Mouse (Mus musculus): Measurements from ENCODE around the gene Gjc2. TPM values are rescaled to one million over a fixed set of nuclear protein-coding genes. Genes with fewer than 3 reads are reported as not detected.

Gjc2 gene
- total and polyA plus RNA-seq, 2 experiments from 2014 or later = 0.38 to 3.2 TPM

DNA sequence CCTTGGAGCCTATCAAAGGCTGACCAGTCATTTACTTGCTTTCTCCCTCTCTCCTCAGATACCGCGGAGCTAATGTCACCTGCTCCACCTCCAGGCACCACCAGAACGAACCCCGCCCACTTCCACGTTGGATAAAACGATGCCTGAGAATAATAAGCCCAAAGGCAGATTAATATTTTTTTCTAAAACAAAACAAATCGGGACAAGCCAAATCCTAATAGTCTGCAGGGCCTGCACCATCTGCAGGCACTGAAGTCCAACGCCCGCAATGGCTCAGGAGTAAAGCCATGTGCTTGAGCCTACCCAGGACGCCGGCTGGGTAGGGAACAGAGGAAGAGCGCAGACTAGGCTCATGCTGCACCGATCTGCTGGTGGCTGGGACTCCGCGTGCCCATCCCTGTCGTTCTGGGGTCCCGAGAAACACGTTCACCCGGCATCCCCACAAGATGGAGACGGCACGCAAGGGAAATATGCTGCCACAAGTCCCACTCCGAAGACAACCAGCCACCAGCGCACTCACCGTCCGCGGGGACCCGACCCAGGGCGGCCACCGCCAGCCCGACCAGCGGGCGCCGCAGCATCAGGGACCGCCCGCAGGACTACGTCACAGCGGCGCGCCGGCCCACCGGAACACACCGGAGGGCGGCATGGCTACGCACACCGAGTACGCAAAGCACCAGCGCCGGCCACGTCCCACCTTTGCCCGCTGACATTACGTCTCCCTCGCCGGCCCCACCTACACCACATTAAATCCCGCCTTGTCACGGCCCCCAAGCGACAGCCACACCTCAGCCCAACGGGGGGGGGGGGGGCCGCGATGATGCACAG, 8.4 kb upstream of the Gjc2 start:
- Histone ChIP-seq H3K27ac (peak overlapping the region; percentile 93), H3K4me1 (ENCODE audit: insufficient read depth, low read length) (peaks cover 4% of the 10 kb centered on the region; the same call in 1 of the 2 replicates), H3K4me2 (ENCODE audit: low read depth, low read length) (peak overlapping the region; percentile 76), H3K27me3 (ENCODE audit: insufficient read depth, low read length) (no peaks in the 10 kb centered on the region), H3K9me3 (ENCODE audit: low read length) (no peaks in the 10 kb centered on the region), H3K9ac (replicated peaks; ENCODE audit: low read length) (peak overlapping the region; percentile 69), H3K4me3 (ENCODE audit: low read length) (peak overlapping the region; percentile 74), H3K36me3 (ENCODE audit: insufficient read depth, low read length) (no peaks in the 10 kb centered on the region)
- DNase-seq (ENCODE audit: low spot score) = peak; percentile 94
- ATAC-seq = peak; percentile 95
- TF ChIP-seq CTCF (IDR thresholded peaks at IDR 0.05; ENCODE audit: low read depth) = 0 out of 2 replicates have a peak, but pooled peaks have one; percentile 8
- under 1% methylated on average over 51 of the region's 59 CpGs for WGBS

DNA sequence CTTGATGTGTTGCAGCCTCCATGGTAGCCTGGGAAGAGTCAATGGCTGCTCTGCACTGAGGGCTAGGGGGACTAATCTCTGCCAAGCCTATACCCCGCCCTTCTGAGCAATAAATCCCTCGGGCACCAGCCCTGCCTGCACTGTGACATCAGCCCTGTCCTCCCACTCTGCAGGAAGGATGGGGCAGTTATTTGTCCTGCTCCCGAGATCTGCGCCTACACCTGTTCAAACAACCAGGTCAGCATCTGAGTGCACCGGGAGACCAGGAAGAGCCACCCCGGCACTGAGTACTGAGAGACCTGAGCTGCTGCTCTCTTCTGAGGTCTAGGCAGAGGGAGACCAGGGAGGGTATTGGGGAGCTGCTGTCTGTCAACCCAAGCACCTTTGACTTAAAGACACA, 4.7 kb upstream of the Gjc2 start:
- Histone ChIP-seq H3K27ac (no peak overlapping the region), H3K9me3 (ENCODE audit: low read length) (no peaks in the 10 kb centered on the region), H3K4me2 (ENCODE audit: low read depth, low read length) (no peak overlapping the region), H3K36me3 (ENCODE audit: insufficient read depth, low read length) (peaks cover 22% of the 10 kb centered on the region), H3K27me3 (ENCODE audit: insufficient read depth, low read length) (no peaks in the 10 kb centered on the region), H3K4me1 (ENCODE audit: insufficient read depth, low read length) (peaks cover 4% of the 10 kb centered on the region; the same call in 1 of the 2 replicates), H3K9ac (replicated peaks; ENCODE audit: low read length) (no peak overlapping the region), H3K4me3 (ENCODE audit: low read length) (no peak overlapping the region)
- no peak for ATAC-seq
- WGBS = 86% methylated on average over 6 of the region's 6 CpGs
- TF ChIP-seq CTCF (IDR thresholded peaks at IDR 0.05; ENCODE audit: low read depth) = no peak
- no peak for DNase-seq (ENCODE audit: low spot score)

DNA sequence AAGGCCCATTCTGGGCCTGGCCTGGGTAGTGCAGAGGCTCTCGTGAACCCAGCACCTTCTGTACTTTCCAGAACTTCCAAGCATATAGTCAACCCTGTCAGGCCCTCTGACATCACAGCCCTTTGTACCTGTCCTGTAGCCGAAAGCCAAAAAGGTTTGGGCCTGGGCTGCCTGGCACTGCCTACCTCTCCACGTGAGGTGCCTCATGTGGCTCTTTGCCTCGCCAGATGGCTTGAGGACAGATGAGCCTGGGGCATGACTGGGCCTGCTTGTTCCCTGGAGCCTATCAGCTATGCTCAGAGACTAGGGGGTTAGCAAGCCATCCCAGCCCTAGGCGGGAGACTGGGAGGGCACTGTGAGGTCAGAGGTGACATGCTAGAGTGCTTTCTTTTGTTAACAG, 2.5 kb upstream of the Gjc2 start:
- no peak overlapping the region for H3K4me3 ChIP-seq (ENCODE audit: low read length)
- H3K36me3 ChIP-seq (ENCODE audit: insufficient read depth, low read length) = peaks cover 22% of the 10 kb centered on the region
- no peak overlapping the region for H3K9ac ChIP-seq (replicated peaks; ENCODE audit: low read length)
- TF ChIP-seq CTCF (IDR thresholded peaks at IDR 0.05; ENCODE audit: low read depth) = no peak
- 86% methylated on average over 5 of the region's 5 CpGs for WGBS
- no peak overlapping the region for H3K4me2 ChIP-seq (ENCODE audit: low read depth, low read length)
- no peak overlapping the region for H3K27ac ChIP-seq
- no peaks in the 10 kb centered on the region for H3K9me3 ChIP-seq (ENCODE audit: low read length)
- no peak for DNase-seq (ENCODE audit: low spot score)
- no peak for ATAC-seq
- peaks cover 4% of the 10 kb centered on the region; the same call in 1 of the 2 replicates for H3K4me1 ChIP-seq (ENCODE audit: insufficient read depth, low read length)
- no peaks in the 10 kb centered on the region for H3K27me3 ChIP-seq (ENCODE audit: insufficient read depth, low read length)

DNA sequence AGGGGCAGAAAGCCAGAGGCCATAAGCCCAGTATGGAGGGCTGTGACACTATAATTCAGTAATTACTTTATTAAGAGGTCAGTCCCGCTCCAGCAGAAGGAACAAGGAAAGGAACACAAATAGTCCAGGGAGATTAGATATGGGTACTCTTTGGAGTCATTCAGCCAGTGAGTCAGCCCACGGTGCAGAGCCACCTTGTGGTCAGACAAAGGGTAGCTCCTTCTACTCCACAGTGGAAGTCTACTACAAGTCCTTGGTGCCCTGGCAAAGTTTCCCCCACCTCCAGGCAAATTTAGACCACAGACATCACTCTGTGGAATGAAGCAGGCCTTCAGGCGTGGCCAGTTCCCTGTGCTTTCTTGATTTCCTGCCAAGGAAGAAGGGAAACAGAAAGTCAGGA, 808 bp upstream of the Gjc2 start:
- H3K27ac ChIP-seq = no peak overlapping the region
- no peak overlapping the region for H3K4me3 ChIP-seq (ENCODE audit: low read length)
- WGBS = 26% methylated on average over 3 of the region's 3 CpGs
- H3K4me1 ChIP-seq (ENCODE audit: insufficient read depth, low read length) = no peaks in the 10 kb centered on the region
- H3K36me3 ChIP-seq (ENCODE audit: insufficient read depth, low read length) = peaks cover 22% of the 10 kb centered on the region
- peak; percentile 89 for TF ChIP-seq CTCF (IDR thresholded peaks at IDR 0.05; ENCODE audit: low read depth)
- DNase-seq (ENCODE audit: low spot score) (peak; percentile 77), ATAC-seq (peak; percentile 42; the same call in 1 of the 2 replicates)
- H3K9me3 ChIP-seq (ENCODE audit: low read length) = no peaks in the 10 kb centered on the region
- no peaks in the 10 kb centered on the region for H3K27me3 ChIP-seq (ENCODE audit: insufficient read depth, low read length)
- no peak overlapping the region for H3K9ac ChIP-seq (replicated peaks; ENCODE audit: low read length)
- H3K4me2 ChIP-seq (ENCODE audit: low read depth, low read length) = no peak overlapping the region

DNA sequence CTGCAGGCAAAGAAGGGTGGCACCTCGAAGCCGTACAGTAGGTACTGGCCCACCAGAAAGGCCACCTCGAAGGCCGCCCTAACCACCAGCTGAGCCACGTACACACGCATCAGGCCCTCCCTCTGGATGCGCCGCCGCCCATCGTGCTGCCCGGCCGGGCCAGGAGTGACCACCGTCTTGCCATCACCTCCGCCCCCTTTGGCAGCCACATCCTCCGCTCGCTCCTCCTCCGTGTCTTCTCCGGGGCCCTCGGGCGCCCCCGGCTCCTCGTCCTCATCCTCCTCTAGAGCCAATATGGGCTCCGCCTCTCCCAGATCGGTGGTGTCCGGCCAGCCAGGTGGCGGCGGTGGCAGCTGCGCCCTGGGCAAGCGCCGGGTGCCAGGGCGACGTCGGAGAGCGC, 6.1 kb downstream of the Gjc2 start:
- peak overlapping the region; percentile 15; the same call in 1 of the 2 replicates for H3K4me3 ChIP-seq (ENCODE audit: low read length)
- no peak overlapping the region for H3K27ac ChIP-seq
- H3K9ac ChIP-seq (replicated peaks; ENCODE audit: low read length) = no peak overlapping the region
- H3K4me1 ChIP-seq (ENCODE audit: insufficient read depth, low read length) = no peaks in the 10 kb centered on the region
- peaks cover 44% of the 10 kb centered on the region for H3K27me3 ChIP-seq (ENCODE audit: insufficient read depth, low read length)
- no peaks in the 10 kb centered on the region for H3K36me3 ChIP-seq (ENCODE audit: insufficient read depth, low read length)
- DNase-seq (ENCODE audit: low spot score) = no peak
- ATAC-seq = 0 out of 2 replicates have a peak, but pooled peaks have one; percentile 14
- WGBS = 10% methylated on average over 34 of the region's 34 CpGs
- H3K4me2 ChIP-seq (ENCODE audit: low read depth, low read length) = no peak overlapping the region
- H3K9me3 ChIP-seq (ENCODE audit: low read length) = no peaks in the 10 kb centered on the region
- TF ChIP-seq CTCF (IDR thresholded peaks at IDR 0.05; ENCODE audit: low read depth) = no peak

DNA sequence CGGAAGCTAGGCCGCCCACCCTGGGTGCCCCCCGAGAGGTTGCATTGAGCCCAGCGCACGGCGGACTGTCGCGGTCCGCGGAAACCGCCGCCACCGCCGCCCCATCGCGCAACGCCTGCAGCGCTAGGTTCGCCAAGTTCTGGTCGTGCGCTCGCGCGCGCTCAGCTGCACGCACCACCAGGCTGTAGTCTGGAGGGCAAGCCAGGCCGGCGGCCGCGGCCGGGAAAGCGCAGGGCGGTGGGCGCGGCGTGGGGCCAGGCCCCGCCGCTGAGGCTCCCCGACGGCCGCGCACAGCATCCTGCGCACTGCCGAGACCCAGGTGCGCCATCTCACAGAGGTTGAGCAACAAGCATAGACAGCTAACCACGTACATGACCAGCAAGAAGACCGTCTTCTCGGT, 6.5 kb downstream of the Gjc2 start:
- H3K27ac ChIP-seq = no peak overlapping the region
- H3K27me3 ChIP-seq (ENCODE audit: insufficient read depth, low read length) = peaks cover 44% of the 10 kb centered on the region
- TF ChIP-seq CTCF (IDR thresholded peaks at IDR 0.05; ENCODE audit: low read depth) = no peak
- peak overlapping the region; percentile 15 for H3K4me3 ChIP-seq (ENCODE audit: low read length)
- H3K4me2 ChIP-seq (ENCODE audit: low read depth, low read length) = no peak overlapping the region
- H3K9ac ChIP-seq (replicated peaks; ENCODE audit: low read length) = no peak overlapping the region
- no peaks in the 10 kb centered on the region for H3K4me1 ChIP-seq (ENCODE audit: insufficient read depth, low read length)
- ATAC-seq (no peak), DNase-seq (ENCODE audit: low spot score) (no peak)
- H3K9me3 ChIP-seq (ENCODE audit: low read length) = no peaks in the 10 kb centered on the region
- no peaks in the 10 kb centered on the region for H3K36me3 ChIP-seq (ENCODE audit: insufficient read depth, low read length)
- WGBS = 3% methylated on average over 46 of the region's 48 CpGs

All from hindbrain, postnatal 0 days (tissue).